Mouse (Mus musculus): ENCODE measurements around the gene Sema5a. TPM values are rescaled to one million over a fixed set of nuclear protein-coding genes. Genes with fewer than 3 reads are reported as not detected.

The Sema5a gene
- polyA plus RNA-seq, 1 experiment from 2014 or later = 12.0 TPM

- ATAC-seq (ENCODE audit: low FRiP score) = no peak
- Histone ChIP-seq H3K27ac (no peak overlapping the region), H3K9ac (no peak overlapping the region), H3K9me3 (ENCODE audit: control insufficient read depth, low read length) (no peaks in the 10 kb centered on the region), H3K27me3 (ENCODE audit: control insufficient read depth, insufficient read depth, low read length) (no peaks in the 10 kb centered on the region), H3K4me1 (replicated peaks; ENCODE audit: control insufficient read depth, insufficient read depth, low read length) (no peaks in the 10 kb centered on the region), H3K36me3 (replicated peaks; ENCODE audit: control insufficient read depth, insufficient read depth) (no peaks in the 10 kb centered on the region), H3K4me2 (replicated peaks) (no peak overlapping the region), H3K4me3 (replicated peaks; ENCODE audit: low read length) (no peak overlapping the region)
- 78% methylated on average over 3 of the region's 3 CpGs for WGBS
- DNase-seq (ENCODE audit: low spot score) = no peak
These were observed 151.8 kb downstream of the Sema5a start for GRCm38 (mm10) chr15:32396241-32396890.

GRCm38 (mm10) chr15:32397064-32397463 is 152.5 kb downstream of the Sema5a start:
- ATAC-seq (ENCODE audit: low FRiP score) = no peak
- WGBS = 85% methylated on average over 3 of the region's 3 CpGs
- H3K9ac ChIP-seq = no peak overlapping the region

GRCm38 (mm10) chr15:32398721-32399120 is 154.1 kb downstream of the Sema5a start:
- no peak overlapping the region for H3K9ac ChIP-seq
- H3K36me3 ChIP-seq (replicated peaks; ENCODE audit: control insufficient read depth, insufficient read depth) = no peaks in the 10 kb centered on the region
- DNase-seq (ENCODE audit: low spot score) = no peak
- ATAC-seq (ENCODE audit: low FRiP score) = no peak
- H3K4me3 ChIP-seq (replicated peaks; ENCODE audit: low read length) = no peak overlapping the region
- no peaks in the 10 kb centered on the region for H3K9me3 ChIP-seq (ENCODE audit: control insufficient read depth, low read length)
- H3K4me2 ChIP-seq (replicated peaks) = no peak overlapping the region
- H3K27me3 ChIP-seq (ENCODE audit: control insufficient read depth, insufficient read depth, low read length) = no peaks in the 10 kb centered on the region
- no peaks in the 10 kb centered on the region for H3K4me1 ChIP-seq (replicated peaks; ENCODE audit: control insufficient read depth, insufficient read depth, low read length)
- WGBS = 94% methylated on average over 1 of the region's 1 CpGs
- H3K27ac ChIP-seq = no peak overlapping the region

More at GRCm38 (mm10) chr15:32397064-32397463, 152.5 kb downstream of the Sema5a start:
- Histone ChIP-seq H3K27me3 (ENCODE audit: control insufficient read depth, insufficient read depth, low read length) (no peaks in the 10 kb centered on the region), H3K4me1 (replicated peaks; ENCODE audit: control insufficient read depth, insufficient read depth, low read length) (no peaks in the 10 kb centered on the region), H3K27ac (no peak overlapping the region), H3K4me2 (replicated peaks) (no peak overlapping the region), H3K4me3 (replicated peaks; ENCODE audit: low read length) (no peak overlapping the region), H3K36me3 (replicated peaks; ENCODE audit: control insufficient read depth, insufficient read depth) (no peaks in the 10 kb centered on the region), H3K9me3 (ENCODE audit: control insufficient read depth, low read length) (no peaks in the 10 kb centered on the region)
- no peak for DNase-seq (ENCODE audit: low spot score)

GRCm38 (mm10) chr15:32401909-32402527 is 157.4 kb downstream of the Sema5a start:
- no peak overlapping the region for H3K27ac ChIP-seq
- no peak overlapping the region for H3K9ac ChIP-seq
- H3K4me2 ChIP-seq (replicated peaks) = no peak overlapping the region
- no peaks in the 10 kb centered on the region for H3K36me3 ChIP-seq (replicated peaks; ENCODE audit: control insufficient read depth, insufficient read depth)
- H3K4me3 ChIP-seq (replicated peaks; ENCODE audit: low read length) = no peak overlapping the region
- 74% methylated on average over 5 of the region's 5 CpGs for WGBS
- DNase-seq (ENCODE audit: low spot score) (no peak), ATAC-seq (ENCODE audit: low FRiP score) (no peak)
- H3K9me3 ChIP-seq (ENCODE audit: control insufficient read depth, low read length) = no peaks in the 10 kb centered on the region
- no peaks in the 10 kb centered on the region for H3K4me1 ChIP-seq (replicated peaks; ENCODE audit: control insufficient read depth, insufficient read depth, low read length)
- H3K27me3 ChIP-seq (ENCODE audit: control insufficient read depth, insufficient read depth, low read length) = no peaks in the 10 kb centered on the region

GRCm38 (mm10) chr15:32403321-32403720 is 158.7 kb downstream of the Sema5a start:
- H3K27me3 ChIP-seq (ENCODE audit: control insufficient read depth, insufficient read depth, low read length) = no peaks in the 10 kb centered on the region
- no peaks in the 10 kb centered on the region for H3K4me1 ChIP-seq (replicated peaks; ENCODE audit: control insufficient read depth, insufficient read depth, low read length)
- no peaks in the 10 kb centered on the region for H3K9me3 ChIP-seq (ENCODE audit: control insufficient read depth, low read length)
- no peak overlapping the region for H3K4me2 ChIP-seq (replicated peaks)
- ATAC-seq (ENCODE audit: low FRiP score) = no peak
- H3K9ac ChIP-seq = no peak overlapping the region
- H3K36me3 ChIP-seq (replicated peaks; ENCODE audit: control insufficient read depth, insufficient read depth) = no peaks in the 10 kb centered on the region
- no peak overlapping the region for H3K4me3 ChIP-seq (replicated peaks; ENCODE audit: low read length)
- no peak overlapping the region for H3K27ac ChIP-seq
- no peak for DNase-seq (ENCODE audit: low spot score)
- 77% methylated on average over 8 of the region's 8 CpGs for WGBS

- no peaks in the 10 kb centered on the region for H3K27me3 ChIP-seq (ENCODE audit: control insufficient read depth, insufficient read depth, low read length)
- no peaks in the 10 kb centered on the region for H3K36me3 ChIP-seq (replicated peaks; ENCODE audit: control insufficient read depth, insufficient read depth)
- no peak overlapping the region for H3K4me3 ChIP-seq (replicated peaks; ENCODE audit: low read length)
- H3K9ac ChIP-seq = no peak overlapping the region
- DNase-seq (ENCODE audit: low spot score) (no peak), ATAC-seq (ENCODE audit: low FRiP score) (no peak)
- H3K4me2 ChIP-seq (replicated peaks) = no peak overlapping the region
- H3K4me1 ChIP-seq (replicated peaks; ENCODE audit: control insufficient read depth, insufficient read depth, low read length) = no peaks in the 10 kb centered on the region
- H3K27ac ChIP-seq = no peak overlapping the region
- no peaks in the 10 kb centered on the region for H3K9me3 ChIP-seq (ENCODE audit: control insufficient read depth, low read length)
- 87% methylated on average over 2 of the region's 2 CpGs for WGBS
These were observed 161.8 kb downstream of the Sema5a start for GRCm38 (mm10) chr15:32406436-32406835.

GRCm38 (mm10) chr15:32407766-32408165 is 163.2 kb downstream of the Sema5a start:
- no peak for DNase-seq (ENCODE audit: low spot score)
- no peaks in the 10 kb centered on the region for H3K36me3 ChIP-seq (replicated peaks; ENCODE audit: control insufficient read depth, insufficient read depth)
- no peak overlapping the region for H3K27ac ChIP-seq
- H3K9me3 ChIP-seq (ENCODE audit: control insufficient read depth, low read length) = no peaks in the 10 kb centered on the region
- no peak overlapping the region for H3K9ac ChIP-seq
- H3K4me2 ChIP-seq (replicated peaks) = no peak overlapping the region
- no peaks in the 10 kb centered on the region for H3K4me1 ChIP-seq (replicated peaks; ENCODE audit: control insufficient read depth, insufficient read depth, low read length)
- 87% methylated on average over 3 of the region's 3 CpGs for WGBS
- ATAC-seq (ENCODE audit: low FRiP score) = no peak
- no peak overlapping the region for H3K4me3 ChIP-seq (replicated peaks; ENCODE audit: low read length)
- H3K27me3 ChIP-seq (ENCODE audit: control insufficient read depth, insufficient read depth, low read length) = no peaks in the 10 kb centered on the region

GRCm38 (mm10) chr15:32416291-32416690 is 171.7 kb downstream of the Sema5a start:
- Histone ChIP-seq H3K27ac (no peak overlapping the region), H3K9me3 (ENCODE audit: control insufficient read depth, low read length) (no peaks in the 10 kb centered on the region), H3K9ac (no peak overlapping the region), H3K36me3 (replicated peaks; ENCODE audit: control insufficient read depth, insufficient read depth) (no peaks in the 10 kb centered on the region), H3K4me3 (replicated peaks; ENCODE audit: low read length) (no peak overlapping the region), H3K4me2 (replicated peaks) (no peak overlapping the region), H3K27me3 (ENCODE audit: control insufficient read depth, insufficient read depth, low read length) (no peaks in the 10 kb centered on the region), H3K4me1 (replicated peaks; ENCODE audit: control insufficient read depth, insufficient read depth, low read length) (no peaks in the 10 kb centered on the region)
- DNase-seq (ENCODE audit: low spot score) = no peak
- ATAC-seq (ENCODE audit: low FRiP score) = no peak
- WGBS = 89% methylated on average over 2 of the region's 2 CpGs

GRCm38 (mm10) chr15:32422631-32423030 is 178.0 kb downstream of the Sema5a start:
- DNase-seq (ENCODE audit: low spot score) = no peak
- no peak overlapping the region for H3K4me3 ChIP-seq (replicated peaks; ENCODE audit: low read length)
- H3K4me1 ChIP-seq (replicated peaks; ENCODE audit: control insufficient read depth, insufficient read depth, low read length) = 0 out of 2 replicates have a peak, but pooled peaks cover 5% of the 10 kb centered on the region
- H3K36me3 ChIP-seq (replicated peaks; ENCODE audit: control insufficient read depth, insufficient read depth) = no peaks in the 10 kb centered on the region
- no peaks in the 10 kb centered on the region for H3K9me3 ChIP-seq (ENCODE audit: control insufficient read depth, low read length)
- H3K9ac ChIP-seq = no peak overlapping the region
- WGBS = 68% methylated on average over 6 of the region's 6 CpGs
- H3K27ac ChIP-seq = no peak overlapping the region
- ATAC-seq (ENCODE audit: low FRiP score) = no peak
- H3K4me2 ChIP-seq (replicated peaks) = no peak overlapping the region
- no peaks in the 10 kb centered on the region for H3K27me3 ChIP-seq (ENCODE audit: control insufficient read depth, insufficient read depth, low read length)

Data from hindbrain, embryonic 14.5 days (tissue).